Mouse (Mus musculus): ENCODE results near the gene Phf1. TPM values are rescaled to one million over a fixed set of nuclear protein-coding genes. Genes with fewer than 3 reads are reported as not detected.

Gene Phf1
- polyA plus RNA-seq, 1 experiment from 2014 or later, result 6.4 TPM

- Histone ChIP-seq H3K4me2 (ENCODE audit: low read length) (peak overlapping the region; percentile 61), H3K27me3 (replicated peaks; ENCODE audit: control insufficient read depth, insufficient read depth, low read length) (no peaks in the 10 kb centered on the region), H3K4me1 (replicated peaks; ENCODE audit: control insufficient read depth, insufficient read depth, low read length) (peaks cover 58% of the 10 kb centered on the region), H3K36me3 (ENCODE audit: control insufficient read depth, insufficient read depth, low read length) (peaks cover 16% of the 10 kb centered on the region), H3K4me3 (ENCODE audit: low read depth, low read length) (peak overlapping the region; percentile 29), H3K9me3 (ENCODE audit: control insufficient read depth, low read length) (no peaks in the 10 kb centered on the region), H3K9ac (ENCODE audit: low read length) (peak overlapping the region; percentile 32), H3K27ac (ENCODE audit: low read depth) (no peak overlapping the region; the same call in 1 of the 2 replicates)
- ATAC-seq (replicated peaks; ENCODE audit: low FRiP score, low TSS enrichment, low read depth) (no peak), DNase-seq (ENCODE audit: low spot score) (peak; percentile 81)
- WGBS, result 1% methylated on average over 11 of the region's 11 CpGs
Observed at GRCm38 (mm10) chr17:26951406-26951805, 18.6 kb downstream of the Phf1 start.

GRCm38 (mm10) chr17:26951952-26952877 is 19.4 kb downstream of the Phf1 start:
- Histone ChIP-seq H3K9me3 (ENCODE audit: control insufficient read depth, low read length) (no peaks in the 10 kb centered on the region), H3K4me3 (ENCODE audit: low read depth, low read length) (peak overlapping the region; percentile 29), H3K4me1 (replicated peaks; ENCODE audit: control insufficient read depth, insufficient read depth, low read length) (peaks cover 51% of the 10 kb centered on the region), H3K36me3 (ENCODE audit: control insufficient read depth, insufficient read depth, low read length) (peaks cover 23% of the 10 kb centered on the region), H3K9ac (ENCODE audit: low read length) (peak overlapping the region; percentile 32), H3K27ac (ENCODE audit: low read depth) (no peak overlapping the region; the same call in 1 of the 2 replicates), H3K27me3 (replicated peaks; ENCODE audit: control insufficient read depth, insufficient read depth, low read length) (no peaks in the 10 kb centered on the region), H3K4me2 (ENCODE audit: low read length) (peak overlapping the region; percentile 61)
- ATAC-seq (replicated peaks; ENCODE audit: low FRiP score, low TSS enrichment, low read depth) (no peak), DNase-seq (ENCODE audit: low spot score) (no peak)
- WGBS, result 14% methylated on average over 23 of the region's 23 CpGs

GRCm38 (mm10) chr17:26953201-26953600 is 20.3 kb downstream of the Phf1 start:
- Histone ChIP-seq H3K9ac (ENCODE audit: low read length) (no peak overlapping the region), H3K9me3 (ENCODE audit: control insufficient read depth, low read length) (no peaks in the 10 kb centered on the region), H3K27ac (ENCODE audit: low read depth) (no peak overlapping the region), H3K4me1 (replicated peaks; ENCODE audit: control insufficient read depth, insufficient read depth, low read length) (peaks cover 47% of the 10 kb centered on the region), H3K4me3 (ENCODE audit: low read depth, low read length) (no peak overlapping the region), H3K36me3 (ENCODE audit: control insufficient read depth, insufficient read depth, low read length) (peaks cover 31% of the 10 kb centered on the region), H3K27me3 (replicated peaks; ENCODE audit: control insufficient read depth, insufficient read depth, low read length) (no peaks in the 10 kb centered on the region), H3K4me2 (ENCODE audit: low read length) (peak overlapping the region; percentile 34)
- DNase-seq (ENCODE audit: low spot score), result no peak
- no peak for ATAC-seq (replicated peaks; ENCODE audit: low FRiP score, low TSS enrichment, low read depth)
- 39% methylated on average over 6 of the region's 6 CpGs for WGBS

GRCm38 (mm10) chr17:26953726-26954125 is 20.9 kb downstream of the Phf1 start:
- Histone ChIP-seq H3K4me3 (ENCODE audit: low read depth, low read length) (no peak overlapping the region), H3K36me3 (ENCODE audit: control insufficient read depth, insufficient read depth, low read length) (peaks cover 37% of the 10 kb centered on the region), H3K27ac (ENCODE audit: low read depth) (no peak overlapping the region), H3K4me2 (ENCODE audit: low read length) (peak overlapping the region; percentile 34), H3K4me1 (replicated peaks; ENCODE audit: control insufficient read depth, insufficient read depth, low read length) (peaks cover 47% of the 10 kb centered on the region), H3K9me3 (ENCODE audit: control insufficient read depth, low read length) (no peaks in the 10 kb centered on the region), H3K9ac (ENCODE audit: low read length) (no peak overlapping the region), H3K27me3 (replicated peaks; ENCODE audit: control insufficient read depth, insufficient read depth, low read length) (no peaks in the 10 kb centered on the region)
- DNase-seq (ENCODE audit: low spot score) (no peak), ATAC-seq (replicated peaks; ENCODE audit: low FRiP score, low TSS enrichment, low read depth) (no peak)
- WGBS, result 20% methylated on average over 14 of the region's 16 CpGs

- Histone ChIP-seq H3K4me1 (replicated peaks; ENCODE audit: control insufficient read depth, insufficient read depth, low read length) (peaks cover 25% of the 10 kb centered on the region), H3K27ac (ENCODE audit: low read depth) (no peak overlapping the region), H3K9me3 (ENCODE audit: control insufficient read depth, low read length) (no peaks in the 10 kb centered on the region), H3K4me2 (ENCODE audit: low read length) (no peak overlapping the region), H3K27me3 (replicated peaks; ENCODE audit: control insufficient read depth, insufficient read depth, low read length) (no peaks in the 10 kb centered on the region), H3K4me3 (ENCODE audit: low read depth, low read length) (no peak overlapping the region), H3K36me3 (ENCODE audit: control insufficient read depth, insufficient read depth, low read length) (peaks cover 57% of the 10 kb centered on the region), H3K9ac (ENCODE audit: low read length) (no peak overlapping the region)
- 67% methylated on average over 5 of the region's 5 CpGs for WGBS
- DNase-seq (ENCODE audit: low spot score), result no peak
- ATAC-seq (replicated peaks; ENCODE audit: low FRiP score, low TSS enrichment, low read depth), result no peak
Observed at GRCm38 (mm10) chr17:26956309-26956708, 23.5 kb downstream of the Phf1 start.

GRCm38 (mm10) chr17:26956895-26957294 is 24.0 kb downstream of the Phf1 start:
- Histone ChIP-seq H3K4me1 (replicated peaks; ENCODE audit: control insufficient read depth, insufficient read depth, low read length) (peaks cover 22% of the 10 kb centered on the region), H3K27me3 (replicated peaks; ENCODE audit: control insufficient read depth, insufficient read depth, low read length) (no peaks in the 10 kb centered on the region), H3K36me3 (ENCODE audit: control insufficient read depth, insufficient read depth, low read length) (peaks cover 63% of the 10 kb centered on the region), H3K4me3 (ENCODE audit: low read depth, low read length) (no peak overlapping the region), H3K9me3 (ENCODE audit: control insufficient read depth, low read length) (no peaks in the 10 kb centered on the region), H3K27ac (ENCODE audit: low read depth) (no peak overlapping the region), H3K4me2 (ENCODE audit: low read length) (no peak overlapping the region), H3K9ac (ENCODE audit: low read length) (no peak overlapping the region)
- ATAC-seq (replicated peaks; ENCODE audit: low FRiP score, low TSS enrichment, low read depth), result no peak
- WGBS, result 88% methylated on average over 18 of the region's 18 CpGs
- DNase-seq (ENCODE audit: low spot score), result no peak

GRCm38 (mm10) chr17:26957872-26958271 is 25.0 kb downstream of the Phf1 start:
- WGBS, result 95% methylated on average over 5 of the region's 5 CpGs
- no peak for ATAC-seq (replicated peaks; ENCODE audit: low FRiP score, low TSS enrichment, low read depth)
- H3K36me3 ChIP-seq (ENCODE audit: control insufficient read depth, insufficient read depth, low read length), result peaks cover 73% of the 10 kb centered on the region

GRCm38 (mm10) chr17:26958880-26959279 is 26.0 kb downstream of the Phf1 start:
- Histone ChIP-seq H3K36me3 (ENCODE audit: control insufficient read depth, insufficient read depth, low read length) (peaks cover 79% of the 10 kb centered on the region), H3K27me3 (replicated peaks; ENCODE audit: control insufficient read depth, insufficient read depth, low read length) (no peaks in the 10 kb centered on the region), H3K9ac (ENCODE audit: low read length) (no peak overlapping the region), H3K4me1 (replicated peaks; ENCODE audit: control insufficient read depth, insufficient read depth, low read length) (peaks cover 2% of the 10 kb centered on the region), H3K4me2 (ENCODE audit: low read length) (no peak overlapping the region), H3K9me3 (ENCODE audit: control insufficient read depth, low read length) (no peaks in the 10 kb centered on the region), H3K27ac (ENCODE audit: low read depth) (no peak overlapping the region), H3K4me3 (ENCODE audit: low read depth, low read length) (no peak overlapping the region)
- WGBS, result 53% methylated on average over 5 of the region's 5 CpGs
- DNase-seq (ENCODE audit: low spot score) (no peak), ATAC-seq (replicated peaks; ENCODE audit: low FRiP score, low TSS enrichment, low read depth) (no peak)

More at GRCm38 (mm10) chr17:26957872-26958271, 25.0 kb downstream of the Phf1 start:
- Histone ChIP-seq H3K4me2 (ENCODE audit: low read length) (no peak overlapping the region), H3K4me3 (ENCODE audit: low read depth, low read length) (no peak overlapping the region), H3K9me3 (ENCODE audit: control insufficient read depth, low read length) (no peaks in the 10 kb centered on the region), H3K27me3 (replicated peaks; ENCODE audit: control insufficient read depth, insufficient read depth, low read length) (no peaks in the 10 kb centered on the region), H3K27ac (ENCODE audit: low read depth) (no peak overlapping the region), H3K9ac (ENCODE audit: low read length) (no peak overlapping the region), H3K4me1 (replicated peaks; ENCODE audit: control insufficient read depth, insufficient read depth, low read length) (peaks cover 12% of the 10 kb centered on the region)
- no peak for DNase-seq (ENCODE audit: low spot score)
